Mouse (Mus musculus): ENCODE results near the gene Prkag3.

GRCm38 (mm10) chr1:74693891-74694583 lies 55.0 kb downstream of the Prkag3 start:
- no peak for TF ChIP-seq POLR2A (IDR thresholded peaks at IDR 0.05; ENCODE audit: low read depth, low read length)
- TF ChIP-seq CTCF (conservative IDR thresholded peaks at IDR 0.05; ENCODE audit: insufficient read depth, insufficient read length, low read depth, low read length), result no peak
